Comparison of ENCODE assay signal across 8 mouse cellular contexts in the genomic region with DNA sequence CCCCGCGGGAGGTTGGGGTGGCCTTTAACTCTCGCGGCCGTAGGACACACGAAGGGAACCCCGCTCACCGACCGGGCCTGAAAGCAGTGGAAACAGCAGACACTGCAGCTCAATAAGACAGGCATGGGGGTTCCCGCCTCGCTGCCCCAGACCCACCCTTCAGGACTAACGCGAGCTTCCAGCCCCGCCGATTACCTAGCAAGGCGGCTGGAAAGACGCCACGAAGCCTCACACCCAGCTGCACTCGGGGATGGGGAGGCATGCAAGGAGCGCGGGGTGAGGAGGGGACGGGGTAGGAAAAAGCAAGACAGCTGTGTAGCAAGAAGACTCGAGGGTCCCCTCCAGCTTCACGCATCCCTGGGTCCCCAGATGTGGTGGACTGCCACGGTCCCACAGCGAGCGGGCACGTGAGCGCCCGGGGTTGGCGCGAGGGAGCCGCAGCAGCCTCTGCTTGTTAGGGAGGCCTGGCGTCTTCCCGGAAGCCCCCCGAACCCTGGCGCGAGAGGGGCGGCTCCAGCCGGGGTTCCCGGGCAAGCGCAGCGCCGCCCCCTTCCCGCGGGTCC. TPM values are rescaled to one million over a fixed set of nuclear protein-coding genes. Genes with fewer than 3 reads are reported as not detected.
A peak's percentile ranks its signal among the peaks of the same experiment; 100 is the strongest.
DNase-seq lines count a peak whose midpoint lies in the region; ATAC-seq and TF ChIP-seq lines count a peak whose summit lies in the region.

No protein-coding gene starts in this region.

- no peak for TF ChIP-seq POLR2A in MEL (IDR thresholded peaks at IDR 0.05; ENCODE audit: control insufficient read depth in 1 of 2, insufficient read depth in 1 of 2, low read depth in 1 of 2, low read length in 2 of 2, poor library complexity in 1 of 2)
- TF ChIP-seq POLR2A in small intestine, adult 2 months (IDR thresholded peaks at IDR 0.05; ENCODE audit: low read depth, low read length) = no peak

- H3K4me1 ChIP-seq in MEL (ENCODE audit: control insufficient read depth in 1 of 2, insufficient read depth in 2 of 2, low read length in 2 of 2) = no peaks in the 10 kb centered on the region; a peak in 2 of 4 replicates
- H3K4me1 ChIP-seq in liver, embryonic 13.5 days (replicated peaks) = peaks cover 13% of the 10 kb centered on the region
- peaks cover 9% of the 10 kb centered on the region for H3K4me1 ChIP-seq in small intestine, adult 2 months (ENCODE audit: control insufficient read depth, insufficient read depth, insufficient read length, low read length)

- peak; percentile 26 for ATAC-seq in liver, embryonic 13.5 days (ENCODE audit: low read depth)

- no peak for TF ChIP-seq RAD21 in MEL (IDR thresholded peaks at IDR 0.05; ENCODE audit: low read depth, low read length)

- no peak for TF ChIP-seq CTCF in left cerebral cortex, adult 2 months (IDR thresholded peaks at IDR 0.05)
- TF ChIP-seq CTCF in MEL (IDR thresholded peaks at IDR 0.05 in 2 of 3, conservative IDR thresholded peaks at IDR 0.05 in 1 of 3; ENCODE audit: control insufficient read depth in 1 of 3, insufficient read depth in 1 of 3, low read depth in 2 of 3, low read length in 3 of 3, poor library complexity in 1 of 3, severe bottlenecking in 1 of 3) = no peak
- no peak for TF ChIP-seq CTCF in small intestine, adult 2 months (IDR thresholded peaks at IDR 0.05; ENCODE audit: extremely low read depth, insufficient read length, insufficient replicate concordance, low read depth, low read length)

- intact Hi-C loops in left cerebral cortex, adult 2 months (cut with DNase I) = no loop called here
- intact Hi-C loops in heart, postnatal 36 days (cut with DNase I) = no loop called here

- peak overlapping the region; percentile 68 for H3K4me2 ChIP-seq in liver, embryonic 13.5 days

- H3K4me3 ChIP-seq in left cerebral cortex, adult 2 months = peak overlapping the region; percentile 52
- peak overlapping the region; percentile 58 to 87 for H3K4me3 ChIP-seq in MEL (ENCODE audit: control insufficient read depth in 1 of 2, insufficient read depth in 1 of 2, low read depth in 2 of 2, low read length in 2 of 2)
- H3K4me3 ChIP-seq in liver, embryonic 13.5 days (replicated peaks) = peak overlapping the region; percentile 51
- peak overlapping the region; percentile 56 for H3K4me3 ChIP-seq in small intestine, adult 2 months (ENCODE audit: low read depth, low read length)

- 1% methylated on average over 42 of the region's 46 CpGs for WGBS in liver, embryonic 13.5 days (ENCODE audit: insufficient replicate concordance)
- WGBS in small intestine, adult 2 months = under 1% methylated on average over 46 of the region's 46 CpGs

- no peaks in the 10 kb centered on the region for H3K36me3 ChIP-seq in MEL (ENCODE audit: control insufficient read depth in 1 of 2, insufficient read depth in 2 of 2, low read length in 2 of 2)
- no peaks in the 10 kb centered on the region for H3K36me3 ChIP-seq in liver, embryonic 13.5 days
- no peaks in the 10 kb centered on the region for H3K36me3 ChIP-seq in small intestine, adult 2 months (ENCODE audit: control insufficient read depth, insufficient read depth, low read length)

- no peaks in the 10 kb centered on the region for H3K9me3 ChIP-seq in MEL (replicated peaks; ENCODE audit: insufficient read depth, low read length)
- no peaks in the 10 kb centered on the region for H3K9me3 ChIP-seq in liver, embryonic 13.5 days (replicated peaks)

- peaks cover 2% of the 10 kb centered on the region; the same call in 1 of the 2 replicates for H3K79me2 ChIP-seq in MEL (ENCODE audit: control insufficient read depth, insufficient read depth, low read length, poor library complexity)

- no peak for DNase-seq in left cerebral cortex, adult 2 months (ENCODE audit: extremely low spot score in 1 of 2, low spot score in 2 of 2)
- DNase-seq in left cerebral cortex, adult 8-10 months (ENCODE audit: low spot score in 2 of 2) = no peak
- DNase-seq in MEL (ENCODE audit: low read depth, low spot score) = peak; percentile 62
- peak; percentile 51 for DNase-seq in embryo, embryonic 10 days (ENCODE audit: low spot score)
- DNase-seq in heart, postnatal 36 days = peak; percentile 21 to 31
- DNase-seq in liver, embryonic 13.5 days = no peak
- no peak for DNase-seq in spleen, postnatal 4 days (ENCODE audit: low spot score in 2 of 2)

- peak overlapping the region; percentile 80 for H3K9ac ChIP-seq in MEL (ENCODE audit: control insufficient read depth, low read depth, low read length, poor library complexity, severe bottlenecking)
- peak overlapping the region; percentile 45 for H3K9ac ChIP-seq in liver, embryonic 13.5 days

- no peak overlapping the region for H3K27ac ChIP-seq in left cerebral cortex, adult 2 months
- peak overlapping the region; percentile 19 for H3K27ac ChIP-seq in MEL (ENCODE audit: control insufficient read depth, low read depth, low read length)
- no peak overlapping the region for H3K27ac ChIP-seq in liver, embryonic 13.5 days
- H3K27ac ChIP-seq in small intestine, adult 2 months (ENCODE audit: insufficient read depth, low read depth, low read length) = no peak overlapping the region

- TF ChIP-seq EP300 in MEL (IDR thresholded peaks at IDR 0.05; ENCODE audit: low read depth in 1 of 2, low read length in 2 of 2) = no peak

- H3K27me3 ChIP-seq in MEL (ENCODE audit: control insufficient read depth in 1 of 2, insufficient read depth in 2 of 2, low read length in 2 of 2) = no peaks in the 10 kb centered on the region
- H3K27me3 ChIP-seq in liver, embryonic 13.5 days = peaks cover 80% of the 10 kb centered on the region
- H3K27me3 ChIP-seq in small intestine, adult 2 months (ENCODE audit: control insufficient read depth, insufficient read depth, low read length) = peaks cover 35% of the 10 kb centered on the region

TF ChIP-seq in MEL, 35 proteins besides CTCF, POLR2A, EP300 and RAD21:
- TF ChIP-seq RCOR1 (IDR thresholded peaks at IDR 0.05; ENCODE audit: low read depth, low read length) = no peak
- no peak for TF ChIP-seq CHD1 (IDR thresholded peaks at IDR 0.05; ENCODE audit: low read depth, low read length)
- TF ChIP-seq MXI1 (IDR thresholded peaks at IDR 0.05; ENCODE audit: low read depth, low read length) = peak; percentile 65
- TF ChIP-seq USF1 (IDR thresholded peaks at IDR 0.05; ENCODE audit: low read depth, low read length) = 0 out of 2 replicates have a peak, but pooled peaks have one; percentile 34
- peak; percentile 31; the same call in 1 of the 2 replicates for TF ChIP-seq NRF1 (IDR thresholded peaks at IDR 0.05; ENCODE audit: insufficient read depth, low read depth, low read length, poor library complexity, severe bottlenecking)
- TF ChIP-seq BHLHE40 (IDR thresholded peaks at IDR 0.05; ENCODE audit: borderline replicate concordance, low read depth, low read length) = peak; percentile 61; the same call in 1 of the 2 replicates

RNA-seq across cellular contexts. Expression of gene Vash2, which starts 0.5 kb away (rescaled TPM):
- 1 to 10 TPM; 2.6 to 2.7 TPM for total RNA-seq in left cerebral cortex, adult 2 months (2021)
- total RNA-seq in left cerebral cortex, adult 8-10 months (2022) = 1 to 10 TPM; 2.0 to 3.0 (median 2.6) TPM
- total RNA-seq in MEL (2012; rRNA removed) = 2.6 and 3.3 TPM in 2 replicates
- polyA plus RNA-seq in MEL (2012; ENCODE audit: insufficient read depth in 1 of 2, insufficient read length in 2 of 2, low read depth in 1 of 2, low replicate concordance in 2 of 2, missing spikeins in 1 of 2) = 1 to 10 TPM in 1 of 2 experiments, not detected in 1; 9.8 TPM
- under 1 TPM; 0.35 to 0.56 TPM for total RNA-seq in heart, postnatal 36 days (2021)
- 1.5 and 2.1 TPM in 2 replicates for polyA plus RNA-seq in liver, embryonic 13.5 days (2015; fragmentation: Nextera tagmentation; extraction: Ambion mirVana)
- polyA plus RNA-seq in small intestine, adult 2 months (2012; rRNA removed) = 0.76 and 0.79 TPM in 2 replicates

RNA-seq across cellular contexts. Expression of gene Flvcr1, which starts 47.4 kb away (rescaled TPM):
- 10 to 100 TPM; 14.4 to 16.8 TPM for total RNA-seq in left cerebral cortex, adult 2 months (2021)
- total RNA-seq in left cerebral cortex, adult 8-10 months (2022) = 10 to 100 TPM; 12.5 to 15.3 (median 14.3) TPM
- 27.7 and 36.9 TPM in 2 replicates for total RNA-seq in MEL (2012; rRNA removed)
- 10 to 100 TPM in 1 of 2 experiments, not detected in 1; 19.1 TPM for polyA plus RNA-seq in MEL (2012; ENCODE audit: insufficient read depth in 1 of 2, insufficient read length in 2 of 2, low read depth in 1 of 2, low replicate concordance in 2 of 2, missing spikeins in 1 of 2)
- 1 to 10 TPM; 5.0 to 5.4 TPM for total RNA-seq in heart, postnatal 36 days (2021)
- 4.3 and 5.0 TPM in 2 replicates for polyA plus RNA-seq in liver, embryonic 13.5 days (2015; fragmentation: Nextera tagmentation; extraction: Ambion mirVana)
- 37.3 and 86.3 TPM in 2 replicates for polyA plus RNA-seq in small intestine, adult 2 months (2012; rRNA removed)

RNA-seq across cellular contexts. Expression of gene Angel2, which starts 53.7 kb away (rescaled TPM):
- 10 to 100 TPM; 56.2 to 57.5 TPM for total RNA-seq in left cerebral cortex, adult 2 months (2021)
- total RNA-seq in left cerebral cortex, adult 8-10 months (2022) = 10 to 100 TPM; 56.3 to 64.7 (median 57.9) TPM
- 25.1 TPM in 2 replicates for total RNA-seq in MEL (2012; rRNA removed)
- 10 to 100 TPM in 1 of 2 experiments, not detected in 1; 33.7 TPM for polyA plus RNA-seq in MEL (2012; ENCODE audit: insufficient read depth in 1 of 2, insufficient read length in 2 of 2, low read depth in 1 of 2, low replicate concordance in 2 of 2, missing spikeins in 1 of 2)
- 10 to 100 TPM; 27.9 to 29.9 TPM for total RNA-seq in heart, postnatal 36 days (2021)
- polyA plus RNA-seq in liver, embryonic 13.5 days (2015; fragmentation: Nextera tagmentation; extraction: Ambion mirVana) = 16.4 and 17.0 TPM in 2 replicates
- 6.7 and 19.6 TPM in 2 replicates for polyA plus RNA-seq in small intestine, adult 2 months (2012; rRNA removed)

RNA-seq across cellular contexts. Expression of gene Spata45, which starts 57.8 kb away (rescaled TPM):
- not detected for total RNA-seq in left cerebral cortex, adult 2 months (2021)
- total RNA-seq in left cerebral cortex, adult 8-10 months (2022) = not detected
- total RNA-seq in MEL (2012; rRNA removed) = not detected in 2 replicates
- polyA plus RNA-seq in MEL (2012; ENCODE audit: insufficient read depth in 1 of 2, insufficient read length in 2 of 2, low read depth in 1 of 2, low replicate concordance in 2 of 2, missing spikeins in 1 of 2) = under 1 TPM in 1 of 2 experiments, not detected in 1; 0.75 TPM
- total RNA-seq in heart, postnatal 36 days (2021) = not detected
- polyA plus RNA-seq in liver, embryonic 13.5 days (2015; fragmentation: Nextera tagmentation; extraction: Ambion mirVana) = not detected in 2 replicates
- polyA plus RNA-seq in small intestine, adult 2 months (2012; rRNA removed) = not detected in 2 replicates

Comparison
In these comparisons a context has a peak if more than half of its experiments do, and no peak if none do; other contexts are left out.
1. DNase-seq: peak in MEL (single experiment), embryo, embryonic 10 days (single experiment) and heart, postnatal 36 days (2 of 2); none in left cerebral cortex, adult 2 months (0 of 2), left cerebral cortex, adult 8-10 months (0 of 2), liver, embryonic 13.5 days (single experiment) and spleen, postnatal 4 days (0 of 2).
2. Peak in every context shown above with its lines, with median percentiles within 50 percentile points of each other: H3K4me3 ChIP-seq.